Mouse (Mus musculus) gastrocnemius, postnatal 14 days (tissue): ENCODE measurements around the gene Yipf4. TPM values are rescaled to one million over a fixed set of nuclear protein-coding genes. Genes with fewer than 3 reads are reported as not detected.

Experiments
- DNase-seq: peaks from one replicate; pipeline ENCODE4 v3.0.0; 2021; ENCODE audit warnings: mixed read lengths
- intact Hi-C: fragments of 180-260 bp; cut with DNase I; formaldehyde crosslinking; loops from one replicate; pipeline ENCODE4 v1.15.1; 2025; ENCODE audit warnings: low total_unique reads
- total RNA-seq, 2 experiments: library from RNA; stranded (reverse); gene quantifications; 2 replicates each; pipeline ENCODE4 v1.2.3; 2021

The Yipf4 gene
- total RNA-seq, 2 experiments from 2014 or later: 26.1 to 27.9 TPM

DNA sequence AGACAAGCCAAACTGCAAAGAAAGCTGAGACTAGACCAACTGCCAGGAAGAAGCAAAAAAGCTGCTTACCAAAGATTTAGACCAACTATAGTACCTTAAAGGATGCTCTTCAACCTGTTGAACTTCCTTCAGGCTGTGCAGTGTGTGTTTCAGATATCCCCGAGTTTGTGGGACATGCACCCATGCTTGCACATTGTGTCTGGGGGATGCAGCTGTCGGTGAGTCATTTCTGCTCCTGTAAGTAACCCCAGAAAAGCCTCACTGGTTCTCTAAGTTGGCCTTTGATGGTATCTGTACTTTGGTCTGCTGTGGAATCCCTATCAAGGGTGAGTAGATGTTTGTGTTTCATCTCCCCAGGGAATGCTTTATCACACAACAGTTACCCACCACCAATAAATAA, 23.0 kb downstream of the Yipf4 start:
- intact Hi-C loops: no loop called here
- no peak for DNase-seq

DNA sequence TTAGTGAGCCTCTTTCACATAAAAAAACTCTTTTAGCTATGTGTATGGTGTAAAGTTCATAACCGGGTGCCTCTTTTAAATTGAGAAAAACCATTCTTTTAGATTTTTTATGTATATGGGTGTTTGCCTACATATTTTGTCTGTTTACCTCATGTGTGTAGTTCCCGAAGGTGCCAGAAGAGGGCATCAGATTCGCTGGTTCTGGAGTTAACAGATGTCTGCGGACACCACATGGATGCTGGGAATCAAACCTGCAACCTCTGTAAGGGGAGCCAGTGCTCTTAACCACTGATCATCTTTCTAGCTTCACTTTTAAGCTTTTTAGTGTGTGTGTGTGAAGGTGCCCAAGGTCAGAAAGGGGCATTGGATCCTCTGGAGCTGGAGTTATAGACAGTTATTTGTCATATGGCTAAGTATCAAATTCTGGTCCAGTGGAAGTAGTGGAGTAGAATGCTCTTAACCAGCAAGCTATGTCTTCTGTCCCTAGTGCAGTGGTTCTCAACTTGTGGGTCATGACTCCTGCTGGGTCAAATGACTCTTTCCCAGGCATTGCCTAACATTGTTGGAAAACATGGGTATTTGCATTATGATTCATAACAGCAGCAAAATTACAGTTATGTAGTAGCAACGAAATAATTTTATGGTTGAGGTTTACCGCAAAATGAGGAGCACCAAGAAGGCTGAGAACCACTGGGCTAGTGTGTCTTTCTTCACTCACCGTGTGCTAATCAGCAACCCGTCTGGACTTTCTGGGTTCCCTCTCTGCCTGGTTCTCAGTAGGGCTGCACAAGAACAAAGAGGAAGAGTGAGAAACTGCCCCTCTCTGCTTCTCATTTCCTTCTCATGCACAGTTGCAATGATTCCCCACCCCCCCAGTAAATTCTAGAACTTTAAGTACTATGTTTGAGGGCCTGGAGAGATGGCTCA, 33.8 kb downstream of the Yipf4 start:
- intact Hi-C loops: no loop called here
- no peak for DNase-seq

DNA sequence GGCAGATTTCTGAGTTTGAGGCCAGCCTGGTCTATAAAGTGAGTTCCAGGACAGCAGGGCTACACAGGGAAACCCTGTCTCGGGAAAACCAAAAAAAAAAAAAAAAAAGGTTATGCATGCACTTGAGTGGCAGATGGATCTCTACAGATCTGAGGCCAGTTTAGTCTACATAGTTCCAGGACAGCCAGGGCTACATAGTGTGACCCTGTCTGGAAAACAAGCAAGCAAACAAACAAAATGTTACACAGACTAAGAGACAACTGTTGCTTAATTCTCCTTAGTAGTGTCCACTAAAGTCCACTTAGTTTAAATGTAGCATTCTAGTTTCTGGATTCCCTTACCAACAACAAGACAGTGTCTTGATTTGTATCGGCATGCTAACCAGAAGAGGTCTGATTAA, 36.8 kb downstream of the Yipf4 start:
- DNase-seq: no peak
- intact Hi-C loops: no loop called here

DNA sequence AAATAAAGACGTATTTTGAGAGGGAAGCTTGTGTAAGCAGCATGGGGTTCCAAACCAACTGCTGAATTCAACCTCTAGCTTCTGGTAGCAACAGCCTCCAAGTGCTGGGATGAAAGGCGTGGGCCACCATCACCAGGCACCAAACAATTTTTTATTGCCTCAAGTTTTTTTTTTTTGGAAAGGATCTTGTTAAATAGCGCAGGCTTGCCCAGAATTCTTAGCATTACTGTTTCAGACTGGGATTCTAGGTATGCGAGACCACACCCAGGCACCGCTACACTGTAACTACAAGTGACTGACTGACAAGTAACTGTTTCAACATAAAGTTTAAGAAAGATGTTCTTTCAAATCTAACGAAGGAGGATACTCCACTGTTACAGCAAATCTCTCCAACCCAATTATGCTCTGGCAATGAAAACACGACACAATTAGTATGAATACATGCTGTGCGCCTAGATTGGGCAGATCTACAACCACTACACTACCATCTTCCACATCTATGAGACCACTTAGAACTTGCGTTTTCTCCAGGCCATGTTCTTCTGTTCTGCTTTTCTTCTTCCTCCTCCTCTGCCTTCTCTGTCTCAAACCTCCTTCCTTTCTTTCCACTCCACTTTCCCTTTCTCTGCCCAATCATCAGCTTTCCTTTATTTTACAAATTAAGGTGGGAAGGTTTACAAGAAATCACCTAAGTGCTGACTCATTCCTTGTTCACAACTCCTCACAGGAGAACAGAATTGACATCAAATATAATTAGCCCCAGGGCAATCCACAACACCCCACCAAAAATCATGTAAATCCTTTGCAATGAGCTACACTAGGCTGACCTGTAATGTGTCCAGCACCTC, 37.7 kb downstream of the Yipf4 start:
- intact Hi-C loops: no loop called here
- no peak for DNase-seq

DNA sequence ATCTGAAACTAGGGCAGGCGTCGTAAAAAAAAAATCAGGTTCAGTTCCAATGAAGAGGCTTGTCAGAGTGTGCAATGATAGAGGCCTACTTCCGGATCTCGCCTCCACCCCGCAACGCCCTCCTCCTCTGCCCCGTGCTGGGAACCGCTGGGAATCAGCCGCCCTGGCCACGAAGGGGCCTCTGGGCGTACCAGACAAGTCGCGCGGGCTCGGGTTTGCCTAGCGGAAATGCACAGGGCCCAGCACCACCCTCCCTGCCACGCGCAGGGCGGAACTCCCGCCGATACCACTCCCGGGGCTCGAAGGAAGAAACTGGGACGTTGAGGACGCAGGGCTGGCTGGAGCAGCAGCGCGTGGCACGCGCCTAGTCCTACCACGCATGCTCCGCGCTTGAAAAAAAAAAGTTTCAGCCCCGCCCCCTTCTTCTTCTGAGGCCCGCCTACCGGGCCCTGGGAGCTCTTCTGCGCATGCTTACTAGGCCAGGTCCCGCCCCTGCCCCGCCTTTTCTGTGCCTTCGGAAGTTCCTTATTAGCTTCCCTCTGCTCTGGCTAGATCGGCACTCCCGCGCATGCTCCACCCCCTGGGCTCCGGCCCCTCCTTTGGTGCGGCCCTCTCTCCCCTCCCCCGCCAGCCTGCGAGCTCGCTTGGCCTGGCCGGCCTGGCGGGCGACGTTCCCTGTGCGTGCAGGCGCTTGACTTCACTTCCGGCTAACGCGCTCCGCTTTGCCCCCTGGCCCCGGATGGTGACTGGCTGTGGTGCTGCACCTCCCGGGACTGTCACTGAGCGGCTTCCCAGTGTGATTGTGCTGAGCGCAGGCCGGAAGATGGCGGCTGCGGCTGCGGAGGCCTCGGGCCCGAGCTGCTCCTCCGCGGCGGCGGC, 38.7 kb downstream of the Yipf4 start, which contains the start of gene Birc6:
TSS of gene Birc6 (plus strand) at position 567 of the 879 bp plus-strand sequence.
- DNase-seq: peak; percentile 100
- intact Hi-C loops: no loop called here

DNA sequence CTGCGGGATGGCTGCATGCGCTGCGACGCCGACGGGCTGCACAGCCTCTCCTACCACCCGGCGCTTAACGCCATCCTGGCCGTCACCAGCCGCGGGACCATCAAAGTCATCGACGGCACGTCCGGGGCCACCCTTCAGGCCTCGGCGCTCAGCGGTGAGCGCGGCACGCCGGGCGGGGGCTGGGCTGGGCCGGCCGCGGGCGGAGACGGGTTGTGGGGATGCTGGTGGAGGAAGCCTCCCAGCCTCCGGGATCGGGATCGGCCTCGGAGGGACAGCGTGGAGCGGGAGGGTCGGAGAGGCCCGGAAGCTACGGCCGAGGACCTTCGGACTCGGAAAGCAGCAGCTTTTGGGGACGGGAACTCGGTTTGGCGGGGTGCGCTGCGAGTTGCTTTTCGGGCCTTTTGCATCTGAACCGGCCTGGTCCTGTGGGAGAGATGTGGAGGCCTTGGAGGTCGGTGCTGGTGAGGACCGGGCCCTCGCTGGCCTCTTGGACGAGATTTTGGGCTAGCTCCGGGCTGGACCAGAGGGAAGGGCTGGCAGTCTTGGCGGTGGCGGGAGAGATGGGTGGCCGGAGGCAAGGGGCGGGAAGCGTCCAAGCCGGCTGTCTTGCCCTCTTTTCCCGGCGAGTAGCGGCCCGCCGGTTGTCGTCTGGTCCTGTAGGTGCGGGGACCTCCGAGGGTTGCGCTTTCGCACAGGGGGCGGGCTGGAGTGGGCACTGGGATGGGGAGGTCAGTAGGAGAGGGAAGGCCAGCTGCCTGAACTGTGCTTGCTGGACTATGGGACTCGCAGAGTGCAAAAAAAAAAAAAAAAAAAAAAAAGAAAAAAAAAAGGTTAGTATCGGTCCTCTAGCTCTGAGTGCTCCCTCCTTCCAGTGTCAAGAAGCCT, 39.6 kb downstream of the Yipf4 start:
- intact Hi-C loops: no loop called here
- peak; percentile 67 for DNase-seq

DNA sequence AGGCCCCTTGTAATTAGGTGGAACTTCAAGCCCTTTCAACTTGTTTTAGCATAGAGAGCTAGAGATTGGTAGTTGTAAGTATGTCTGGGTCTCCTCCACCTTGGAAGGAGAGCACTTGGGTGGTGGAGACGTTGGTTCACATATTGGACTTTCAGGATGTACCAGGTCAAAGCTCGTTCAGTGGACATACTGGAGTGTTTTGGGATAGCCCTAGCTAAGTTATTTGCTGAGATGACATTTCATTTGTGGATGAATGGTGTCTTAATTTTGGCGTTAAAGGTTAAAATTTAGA, 40.2 kb downstream of the Yipf4 start:
- DNase-seq: no peak
- intact Hi-C loops: no loop called here

DNA sequence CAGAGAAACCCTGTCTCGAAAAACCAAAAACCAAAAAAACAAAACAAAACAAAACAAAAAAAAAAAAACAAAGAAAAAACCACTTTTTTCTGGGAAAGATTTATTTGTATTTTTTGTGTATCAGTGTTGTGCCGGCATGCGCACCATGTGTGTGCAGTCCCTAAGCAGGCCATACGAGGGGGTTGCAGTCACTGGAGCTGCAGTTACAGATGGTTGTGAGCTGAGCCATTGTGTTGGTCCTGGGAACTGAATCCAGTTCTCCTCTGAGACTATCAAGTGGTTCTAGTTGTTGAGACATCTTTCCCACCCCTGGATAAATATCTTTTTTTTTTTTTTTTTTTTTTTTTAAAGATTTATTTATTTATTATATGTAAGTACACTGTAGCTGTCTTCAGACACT, 45.7 kb downstream of the Yipf4 start:
- intact Hi-C loops: no loop called here
- DNase-seq: no peak

DNA sequence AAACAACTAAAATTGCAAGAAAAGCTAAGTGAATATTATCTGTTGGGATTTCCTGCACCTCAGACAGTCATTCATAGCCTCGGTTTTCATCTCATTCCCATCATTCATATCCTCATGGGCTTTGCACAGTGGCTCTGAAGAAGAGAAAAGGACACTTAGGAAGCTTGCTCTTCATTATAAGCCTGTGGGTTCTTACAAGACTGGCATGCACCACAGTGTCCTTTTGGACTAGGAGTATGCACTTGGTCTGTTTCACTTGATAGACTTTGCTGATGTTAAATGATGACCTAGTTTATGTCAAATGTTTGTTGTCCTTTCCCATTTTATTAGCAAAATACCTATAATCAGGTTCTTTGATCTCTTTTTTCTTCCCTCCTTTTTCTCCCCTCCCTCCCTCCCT, 48.2 kb downstream of the Yipf4 start:
- intact Hi-C loops: no loop called here
- no peak for DNase-seq

DNA sequence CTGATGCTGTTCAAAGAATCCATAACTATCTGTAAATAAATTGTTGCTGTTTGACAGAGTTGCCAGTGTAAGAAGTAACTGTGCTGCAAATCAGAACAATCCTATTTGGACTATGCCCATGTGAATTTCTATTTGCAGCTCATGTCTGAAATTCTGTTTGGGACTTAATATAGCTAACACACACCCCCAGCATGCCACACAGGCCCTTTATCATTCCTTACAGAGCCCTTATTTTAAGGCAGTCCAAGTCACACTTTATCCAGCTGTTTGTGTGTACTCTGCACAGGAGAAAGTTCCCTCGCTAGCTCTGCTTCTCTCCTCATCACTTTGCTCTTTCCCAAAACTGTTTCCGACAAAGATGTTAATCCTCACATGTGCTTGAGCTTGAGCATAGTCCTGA, 54.3 kb downstream of the Yipf4 start:
- intact Hi-C loops: no loop called here
- no peak for DNase-seq

Other genes starting within 250 kb of the Yipf4 start
- 10 to 100 TPM; 52.2 to 60.6 TPM for gene Memo1, start 194.0 kb upstream of the Yipf4 start, total RNA-seq
- gene Dpy30, start 165.5 kb upstream of the Yipf4 start, total RNA-seq: 10 to 100 TPM; 61.1 to 68.6 TPM
- 10 to 100 TPM; 37.2 to 42.2 TPM for gene Spast, start 150.5 kb upstream of the Yipf4 start, total RNA-seq
- gene Slc30a6, start 93.9 kb upstream of the Yipf4 start, total RNA-seq: 1 to 10 TPM; 6.6 to 7.1 TPM
- gene Nlrc4, start 30.4 kb upstream of the Yipf4 start, total RNA-seq: under 1 TPM; 0.09 to 0.14 TPM
- 10 to 100 TPM; 53.7 to 60.7 TPM for gene Birc6, start 38.8 kb downstream of the Yipf4 start, total RNA-seq
- gene Ttc27, start 228.2 kb downstream of the Yipf4 start, total RNA-seq: 1 to 10 TPM; 7.6 to 9.0 TPM